Mouse (Mus musculus): ENCODE results near the gene Tmem203. TPM values are rescaled to one million over a fixed set of nuclear protein-coding genes. Genes with fewer than 3 reads are reported as not detected.
A peak's percentile ranks its signal among the peaks of the same experiment; 100 is the strongest.

Tmem203 gene
- 10 to 100 TPM; 16.9 to 18.1 TPM for total RNA-seq (2021)

DNA sequence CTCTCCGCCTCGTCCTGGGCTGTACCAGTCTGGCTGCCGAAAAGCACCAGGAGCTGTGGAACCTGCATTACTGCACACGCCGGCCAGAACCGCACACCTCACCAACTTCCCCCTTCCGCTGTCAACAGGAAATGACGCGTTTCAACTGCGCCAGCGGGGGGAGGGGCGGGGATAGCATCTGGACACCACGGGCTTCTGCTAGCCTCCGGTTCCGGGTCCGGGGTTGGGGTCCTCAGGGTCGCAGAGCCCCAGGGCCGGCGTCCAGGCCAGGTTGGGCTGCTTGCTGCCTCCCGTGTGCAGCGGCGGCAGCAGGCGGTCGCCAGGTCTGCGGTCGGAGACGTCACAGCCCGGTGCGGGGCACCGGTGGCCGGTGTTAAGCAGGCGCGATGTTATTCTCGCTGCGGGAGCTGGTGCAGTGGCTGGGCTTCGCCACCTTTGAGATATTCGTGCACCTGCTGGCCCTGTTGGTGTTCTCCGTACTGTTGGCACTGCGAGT is at the start of gene Tmem203:
Gene Tmem203 (plus strand): TSS at position 156 of the 496 bp plus-strand sequence.
- peak; percentile 88 for DNase-seq

DNA sequence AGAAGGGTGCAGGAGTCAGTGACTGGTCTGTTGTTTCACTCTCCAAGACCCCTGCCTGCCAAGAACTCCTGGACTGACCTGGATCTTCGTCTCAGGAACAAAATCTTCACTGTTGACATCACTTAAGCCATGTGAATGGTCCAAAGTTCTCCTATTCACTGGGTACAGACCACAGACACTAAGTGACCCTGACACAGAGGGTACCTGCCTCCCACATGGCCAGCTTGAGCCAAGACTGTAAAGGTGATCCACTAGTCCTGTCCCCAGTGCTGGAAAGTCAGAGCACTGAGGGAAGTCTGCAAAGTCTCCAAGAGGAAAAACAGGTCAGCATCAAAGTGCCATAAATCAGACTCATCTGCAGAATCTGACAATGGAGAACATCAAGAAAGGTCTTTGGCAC is 47.6 kb upstream of the Tmem203 start:
- DNase-seq, result no peak

DNA sequence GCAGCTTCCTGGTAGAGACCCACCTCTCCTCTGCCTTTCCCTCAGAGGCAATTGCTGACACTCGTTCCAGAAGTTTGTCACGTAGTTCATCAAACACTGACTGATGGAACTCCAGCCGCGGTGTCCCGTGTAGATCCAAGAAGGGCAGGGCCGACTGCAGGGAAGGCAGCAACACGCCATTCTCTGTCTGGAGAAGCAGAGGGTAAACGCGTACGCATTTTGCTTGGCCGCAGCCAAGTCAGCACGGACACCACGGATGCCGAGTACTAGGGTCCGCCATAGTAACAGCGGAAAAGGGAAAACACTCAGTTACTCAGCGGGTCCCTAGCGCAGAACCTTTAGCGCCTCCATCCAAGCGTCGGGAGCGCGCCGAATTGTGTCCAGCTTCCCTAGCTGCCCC is 44.6 kb upstream of the Tmem203 start:
- no peak for DNase-seq

DNA sequence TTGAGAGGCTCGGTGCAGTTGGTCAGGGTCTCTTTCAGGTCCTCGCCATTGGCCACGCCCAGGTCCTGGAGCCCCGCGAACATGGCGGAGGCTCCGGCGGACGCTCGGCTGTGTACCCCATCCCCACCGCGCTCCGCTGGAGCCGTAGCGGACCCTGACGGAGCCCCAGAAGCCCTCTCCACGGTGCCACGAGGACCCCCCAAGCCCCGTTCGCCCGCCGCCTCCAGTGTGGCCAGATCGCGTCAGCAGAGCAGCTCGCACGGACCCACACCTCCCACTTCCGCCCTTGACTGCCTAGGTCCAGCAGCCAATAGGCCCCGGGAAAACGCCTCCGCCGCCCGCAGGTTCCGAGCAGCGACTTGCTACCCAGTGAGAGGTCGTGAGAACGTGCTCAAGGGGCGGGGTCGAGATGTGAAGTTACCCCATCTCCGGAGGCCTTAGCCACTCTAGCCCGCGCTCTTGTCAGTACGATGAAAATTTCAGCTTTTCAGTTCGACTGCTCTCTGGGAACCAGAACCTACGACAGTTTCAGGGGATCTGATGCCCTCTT is 44.0 kb upstream of the Tmem203 start, which contains the start of gene Nelfb:
Gene Nelfb (minus strand): TSS at position 369 of the 550 bp plus-strand sequence.
- DNase-seq, result peak; percentile 94

DNA sequence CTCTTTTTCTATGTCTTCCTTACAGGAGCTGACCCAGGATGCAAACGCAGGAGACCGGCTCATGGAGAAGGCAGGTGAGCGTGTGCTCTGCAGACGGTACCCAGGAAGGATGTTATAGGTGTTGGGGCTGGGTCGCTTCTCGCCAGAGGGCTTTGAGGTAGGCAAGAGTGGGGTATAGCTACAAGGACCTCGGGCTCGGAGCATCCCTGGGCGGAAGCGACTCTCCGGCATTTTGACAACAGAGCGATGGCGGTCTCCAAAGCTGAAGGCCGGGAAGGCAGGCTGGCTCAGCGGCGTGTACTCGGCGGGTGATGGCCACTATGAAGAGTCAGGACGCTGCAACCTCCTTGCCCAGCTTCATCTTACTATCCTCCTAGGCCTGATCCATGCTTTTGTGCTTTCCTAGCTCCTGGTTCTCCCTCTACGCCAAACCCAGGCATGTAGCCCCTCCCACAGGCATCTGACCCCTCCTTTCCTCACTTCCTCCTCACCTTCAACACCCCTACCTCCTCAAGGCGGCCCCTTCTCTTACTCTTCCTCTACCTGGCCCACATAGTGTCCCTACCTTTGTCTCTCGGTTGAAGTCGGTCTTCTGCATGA is 41.9 kb upstream of the Tmem203 start:
- no peak for DNase-seq

DNA sequence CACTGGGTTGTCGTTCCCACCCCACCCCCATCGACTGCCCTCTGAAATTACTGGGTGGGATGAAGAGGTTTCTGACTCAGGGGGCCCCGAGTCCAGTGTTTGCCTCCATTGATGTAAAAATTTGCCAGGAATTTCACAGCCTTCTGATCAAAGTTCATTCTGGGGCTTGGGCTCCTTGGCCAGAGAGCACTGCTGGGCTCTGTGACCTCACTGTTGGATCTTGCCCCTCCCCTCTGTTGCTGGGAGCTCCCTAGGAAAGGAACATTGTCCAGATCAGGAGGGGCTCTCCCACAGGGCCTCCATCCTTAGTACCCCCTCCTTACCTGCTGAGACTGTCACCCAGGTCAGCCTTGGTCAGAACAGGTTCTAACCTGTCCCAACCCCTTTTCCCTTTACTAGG is 40.8 kb upstream of the Tmem203 start, which contains the start of gene Stpg3:
Gene Stpg3 (minus strand): TSS at position 194 of the 400 bp plus-strand sequence.
- DNase-seq, result no peak

DNA sequence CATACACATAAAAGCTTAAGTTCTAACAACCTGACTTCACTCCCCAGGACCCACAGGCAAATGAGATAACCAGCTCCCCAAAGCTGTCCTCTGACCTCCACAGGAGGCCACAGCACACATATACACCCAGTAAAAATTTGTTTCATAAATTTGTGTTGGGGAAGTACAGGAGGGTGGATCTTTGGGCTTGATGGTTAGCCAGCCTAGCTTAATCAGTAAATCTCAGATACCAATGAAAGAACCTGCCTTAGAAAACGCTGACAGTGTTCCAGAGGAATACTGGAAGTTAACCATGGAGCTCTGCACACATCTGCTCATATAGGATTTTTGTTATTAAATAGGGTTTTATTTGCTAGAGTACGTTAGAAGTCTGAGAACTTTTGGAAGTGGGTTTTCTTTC is 37.6 kb upstream of the Tmem203 start:
- DNase-seq, result no peak

DNA sequence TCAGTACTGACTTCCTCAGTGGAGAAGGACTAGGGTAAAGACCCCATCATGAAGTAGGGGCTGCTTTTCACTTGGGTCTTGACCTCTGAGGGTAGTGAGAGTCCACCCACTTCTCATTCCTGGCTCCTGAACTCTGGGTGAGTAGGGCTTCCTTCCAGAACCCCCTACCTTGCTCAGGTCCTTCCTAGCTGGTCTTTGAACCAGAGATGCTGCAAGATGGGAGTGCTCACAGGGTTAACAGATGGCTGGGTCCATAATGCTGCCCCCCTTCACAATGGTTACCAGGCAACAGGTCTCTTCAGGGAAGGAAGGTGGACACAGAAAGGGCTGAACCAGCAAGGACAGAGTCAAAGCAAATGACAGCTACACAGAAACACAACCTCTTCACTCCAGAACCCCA is 36.8 kb upstream of the Tmem203 start, which contains the start of gene Fam166a:
Gene Fam166a (plus strand): TSS at position 301 of the 400 bp plus-strand sequence.
- DNase-seq, result no peak

DNA sequence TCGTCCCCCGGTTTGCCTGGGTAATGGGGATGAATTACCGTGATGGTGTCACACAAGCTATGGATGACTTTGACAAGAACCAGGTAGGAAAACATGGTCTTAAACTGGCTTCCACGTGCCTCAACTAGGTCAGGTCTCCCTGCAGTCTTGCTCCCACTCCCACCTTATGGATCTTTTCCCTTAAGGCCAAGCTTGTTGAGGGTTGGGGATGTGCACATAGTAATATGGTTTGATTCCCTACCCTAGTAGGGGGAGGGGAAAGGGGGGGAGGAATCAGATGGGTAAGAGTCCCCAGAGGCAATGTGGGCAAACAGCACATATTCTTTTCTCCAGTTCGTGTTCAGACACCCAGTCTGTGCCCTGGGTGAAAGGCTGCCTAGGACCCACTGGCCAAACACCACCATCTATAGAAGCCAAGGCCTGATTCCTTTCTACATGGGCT is 33.9 kb upstream of the Tmem203 start:
- DNase-seq, result no peak

DNA sequence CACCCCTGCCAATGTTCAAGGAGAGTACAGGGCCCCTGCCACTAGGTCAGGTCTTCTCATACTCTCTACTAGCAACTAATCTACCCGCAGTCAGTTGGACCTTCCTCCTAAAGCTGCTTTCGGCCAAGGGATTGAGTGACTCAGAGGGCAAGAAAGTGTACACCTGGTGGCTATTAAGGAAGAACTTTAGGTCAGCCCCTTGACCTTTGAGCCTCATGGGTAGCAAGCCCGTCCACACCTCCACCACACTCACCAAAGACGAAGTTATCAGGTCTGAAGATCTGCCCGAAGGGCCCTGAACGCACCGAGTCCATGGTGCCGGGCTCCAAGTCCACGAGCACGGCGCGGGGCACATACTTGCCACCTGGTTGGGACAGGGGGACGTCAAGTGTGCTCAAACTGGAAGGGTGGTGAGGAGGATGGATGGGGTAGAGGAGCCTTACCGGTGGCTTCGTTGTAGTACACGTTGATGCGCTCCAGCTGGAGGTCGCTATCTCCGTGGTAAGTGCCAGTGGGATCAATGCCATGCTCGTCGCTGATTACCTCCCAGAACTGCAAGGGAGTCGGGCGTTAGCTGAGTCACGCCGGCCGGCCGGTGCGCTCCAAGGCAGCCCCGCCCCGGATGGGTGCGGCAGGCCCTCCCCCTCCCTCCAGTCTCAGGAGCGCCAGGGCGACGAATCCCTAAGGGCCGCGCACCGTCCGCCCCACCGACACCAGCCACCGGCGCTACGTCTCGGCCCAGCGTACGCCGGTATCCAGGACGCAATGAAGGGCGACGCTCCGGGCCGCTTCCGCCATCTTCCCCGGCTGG is 31.4 kb upstream of the Tmem203 start:
- peak; percentile 88 for DNase-seq

DNA sequence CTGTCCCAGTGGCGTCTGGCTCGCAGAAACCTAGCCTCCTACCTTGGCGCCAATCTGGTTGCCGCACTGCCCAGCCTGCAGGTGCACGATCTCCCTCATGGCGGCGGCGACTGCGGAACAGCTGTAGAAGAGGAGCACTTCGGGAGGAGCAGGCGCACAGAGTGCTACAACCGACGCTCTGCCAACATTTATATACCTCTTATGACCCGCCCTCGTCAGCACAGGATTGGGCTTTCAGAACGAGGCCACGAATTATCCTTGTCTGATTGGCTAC is 30.8 kb upstream of the Tmem203 start, which contains the start of gene Tubb4b:
Gene Tubb4b (minus strand): TSS at position 211 of the 274 bp plus-strand sequence.
- no peak for DNase-seq

DNA sequence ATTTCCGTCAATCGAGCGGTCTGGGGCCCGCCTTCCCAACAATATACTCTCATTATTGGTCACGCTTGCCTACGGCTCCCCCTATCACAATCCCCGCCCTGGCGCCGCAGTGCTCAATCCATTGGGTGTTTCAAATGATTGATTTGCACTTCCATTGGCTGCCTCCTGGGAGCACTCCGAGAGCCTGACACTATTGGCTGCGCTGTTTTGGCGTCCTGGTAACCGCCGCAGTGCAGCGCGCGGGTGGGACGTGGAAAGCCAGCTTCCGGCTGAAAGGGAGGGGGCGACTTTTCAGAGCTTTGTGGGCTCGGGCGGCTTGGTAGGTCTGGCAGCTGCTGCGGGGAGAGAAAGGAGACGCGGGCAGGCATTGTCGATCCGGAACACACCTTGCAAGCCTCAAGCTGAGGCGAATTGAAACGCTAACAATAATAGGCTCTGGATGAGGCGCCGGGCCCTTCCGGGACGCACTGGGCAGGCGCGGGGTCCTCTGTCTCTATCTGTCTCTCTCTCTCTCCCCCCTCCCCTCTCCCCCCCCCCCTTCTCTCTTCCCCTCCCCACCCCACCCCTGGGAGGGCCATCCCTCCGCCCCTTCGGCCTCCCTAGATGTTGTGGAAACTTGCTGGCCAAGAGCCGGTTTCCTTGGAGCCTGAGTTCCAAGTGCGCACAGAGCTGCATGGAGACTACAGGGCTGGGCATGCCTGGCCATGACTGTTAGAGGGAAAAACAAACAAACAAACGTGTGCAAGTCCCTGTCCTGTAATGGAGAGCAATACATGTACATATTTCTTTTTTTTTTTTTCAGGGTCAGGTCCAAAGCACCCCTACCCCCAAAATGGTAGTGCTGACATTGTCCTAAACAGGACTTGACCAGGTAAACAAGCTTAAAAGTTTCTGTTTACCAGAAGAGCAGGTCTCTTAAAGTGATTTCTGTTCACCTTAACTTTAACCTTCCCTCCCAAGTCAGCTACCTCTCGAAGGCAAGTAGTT is 30.2 kb upstream of the Tmem203 start:
- DNase-seq, result peak; percentile 98

DNA sequence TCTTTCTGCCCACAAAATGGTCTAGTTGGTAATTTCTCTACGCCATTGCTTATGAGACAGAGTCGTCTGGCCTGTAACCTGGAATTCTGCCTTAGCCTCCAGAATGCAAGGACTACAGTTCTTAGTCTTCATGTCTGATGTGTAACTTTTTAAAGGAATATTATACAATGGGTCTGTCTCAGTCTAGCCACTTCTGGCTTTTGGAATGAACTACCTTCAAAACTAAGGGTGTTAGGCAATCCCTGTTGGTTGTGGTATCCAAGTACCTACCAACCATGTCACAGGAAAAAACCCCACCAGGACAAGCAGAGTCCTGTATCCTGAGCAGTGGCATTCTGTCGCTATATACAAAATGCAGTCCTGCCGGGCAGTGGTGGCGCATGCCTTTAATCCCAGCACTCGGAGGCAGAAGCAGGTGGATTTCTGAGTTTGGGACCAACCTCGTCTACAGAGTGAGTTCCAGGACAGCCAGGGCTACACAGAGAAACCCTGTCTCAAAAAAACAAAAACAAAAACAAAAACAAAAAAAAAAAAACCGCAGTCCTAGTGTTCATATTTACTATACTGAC is 29.3 kb upstream of the Tmem203 start:
- DNase-seq, result no peak

DNA sequence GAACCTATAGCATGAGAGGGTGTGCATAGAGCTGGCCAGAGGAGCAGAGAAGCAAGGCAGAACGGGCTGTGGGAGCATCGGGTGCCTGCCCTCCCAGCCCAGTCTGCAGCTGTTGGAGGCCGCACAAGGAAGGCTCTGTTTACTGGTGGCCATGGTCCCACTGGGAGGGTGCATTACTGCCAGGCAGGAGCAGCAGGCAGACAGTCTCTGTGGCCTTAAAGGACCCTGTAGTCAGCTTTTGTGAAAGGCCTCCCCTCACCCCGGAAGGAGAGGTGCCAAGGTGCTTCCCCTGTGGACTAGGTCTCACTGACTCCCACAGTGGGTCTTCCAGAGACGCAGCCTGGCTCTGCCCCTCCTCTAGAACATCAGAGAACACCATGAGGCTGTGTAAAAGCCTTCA is 28.4 kb upstream of the Tmem203 start:
- DNase-seq, result no peak

DNA sequence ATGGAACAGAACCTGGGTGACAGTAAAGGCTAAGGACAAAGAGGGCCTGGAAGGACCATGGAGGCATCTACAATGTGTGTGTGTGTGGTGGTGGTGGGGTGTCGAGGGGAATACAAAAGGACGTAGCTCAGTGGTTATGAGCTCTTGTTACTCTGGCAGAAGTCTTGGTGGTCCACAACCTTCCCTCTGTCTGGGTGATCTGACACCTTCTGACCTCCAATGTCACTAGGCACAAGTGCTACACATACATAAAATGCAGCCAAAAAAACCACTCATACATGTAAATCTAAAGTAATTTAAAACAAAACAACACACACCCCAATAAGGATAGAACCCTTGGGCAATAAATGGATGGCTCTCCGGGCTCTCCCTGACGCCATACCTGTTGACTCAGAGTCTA is 27.8 kb upstream of the Tmem203 start:
- DNase-seq, result no peak

DNA sequence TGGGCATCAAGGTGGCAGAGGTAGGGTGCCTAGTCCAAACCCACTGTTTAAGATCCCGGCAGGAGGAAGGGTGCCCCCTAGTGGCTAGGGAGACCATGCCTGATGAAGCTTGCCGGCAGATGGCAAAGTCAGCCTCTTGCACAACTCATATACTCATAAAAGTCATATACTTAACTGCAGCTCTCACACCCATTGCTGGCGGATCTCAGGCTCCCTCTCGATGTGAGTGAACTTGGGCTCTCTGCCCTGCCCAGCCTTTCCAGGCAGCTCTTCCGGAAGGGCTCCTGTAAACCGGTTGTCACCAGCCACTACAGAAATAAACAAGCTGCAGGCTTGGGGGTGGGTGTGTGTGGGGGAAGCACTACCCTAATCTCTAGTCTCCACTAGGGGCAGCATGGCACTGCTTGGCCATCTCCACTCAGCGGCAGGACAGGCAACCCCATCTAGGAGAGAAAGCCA is 26.8 kb upstream of the Tmem203 start:
- DNase-seq, result peak; percentile 89

DNA sequence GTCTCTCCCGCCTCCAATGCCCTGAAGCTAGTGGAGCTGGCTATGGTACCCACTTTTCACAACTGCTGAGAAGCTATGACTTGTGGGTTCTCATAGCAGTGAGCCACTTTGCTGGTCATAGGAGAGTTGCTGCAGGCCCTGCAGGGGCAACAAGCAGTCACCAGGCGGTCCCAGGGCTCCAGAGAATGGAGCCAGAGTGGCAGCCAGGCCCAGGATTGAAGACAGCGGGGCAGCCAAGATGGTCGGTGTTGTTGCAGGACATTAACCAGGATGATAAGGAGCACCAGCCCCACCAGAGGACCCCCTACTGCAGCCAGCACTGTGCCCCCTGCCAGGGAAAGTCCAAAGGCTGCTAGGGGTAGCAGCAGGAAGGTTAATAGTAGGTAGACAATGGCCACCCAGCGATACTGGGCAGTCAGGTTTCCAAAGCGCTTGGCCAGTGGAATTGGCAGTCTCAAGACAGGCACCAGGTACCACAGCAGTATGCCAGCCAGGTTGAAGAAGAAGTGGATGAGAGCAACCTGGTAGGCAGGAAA is 26.2 kb upstream of the Tmem203 start:
- DNase-seq, result no peak

DNA sequence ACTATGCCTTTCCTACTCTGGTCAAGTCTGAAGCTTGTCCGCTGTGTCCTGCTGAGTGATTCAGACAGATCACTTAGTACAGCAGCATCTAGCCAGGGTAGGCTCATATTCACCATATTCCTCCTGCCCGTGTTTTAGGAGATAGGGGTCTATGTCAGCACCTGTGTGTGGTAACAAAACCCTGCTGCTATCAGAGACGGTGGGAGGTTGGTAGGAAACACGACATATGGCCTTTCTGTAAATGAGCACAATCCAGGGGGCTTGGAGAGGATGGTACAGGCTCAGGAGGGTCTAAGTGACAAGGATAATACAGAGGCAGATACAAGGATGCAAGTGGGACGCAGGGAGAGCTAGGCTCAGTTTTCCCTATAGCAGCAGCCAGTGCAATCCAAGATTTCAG is 25.7 kb upstream of the Tmem203 start:
- DNase-seq, result no peak

DNA sequence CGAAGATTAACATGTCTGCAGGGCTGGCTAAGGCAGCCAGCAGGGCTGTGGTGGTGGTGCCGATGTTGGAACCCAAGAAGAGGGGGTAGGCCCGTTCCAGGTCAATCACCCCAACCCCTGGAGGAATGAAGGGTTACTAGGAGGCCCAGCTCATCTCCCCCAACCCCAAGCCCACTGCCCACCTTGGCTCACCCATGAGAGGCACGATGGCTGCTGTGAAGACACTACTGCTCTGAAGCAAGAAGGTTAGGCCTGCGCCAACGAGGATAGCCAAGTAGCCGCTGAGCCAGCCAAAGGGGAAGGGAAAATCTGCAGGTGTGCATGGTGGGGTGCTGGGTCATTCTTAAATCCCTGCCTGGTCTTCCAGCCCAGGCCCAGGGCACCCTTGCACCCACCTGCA is 24.7 kb upstream of the Tmem203 start:
- DNase-seq, result no peak

DNA sequence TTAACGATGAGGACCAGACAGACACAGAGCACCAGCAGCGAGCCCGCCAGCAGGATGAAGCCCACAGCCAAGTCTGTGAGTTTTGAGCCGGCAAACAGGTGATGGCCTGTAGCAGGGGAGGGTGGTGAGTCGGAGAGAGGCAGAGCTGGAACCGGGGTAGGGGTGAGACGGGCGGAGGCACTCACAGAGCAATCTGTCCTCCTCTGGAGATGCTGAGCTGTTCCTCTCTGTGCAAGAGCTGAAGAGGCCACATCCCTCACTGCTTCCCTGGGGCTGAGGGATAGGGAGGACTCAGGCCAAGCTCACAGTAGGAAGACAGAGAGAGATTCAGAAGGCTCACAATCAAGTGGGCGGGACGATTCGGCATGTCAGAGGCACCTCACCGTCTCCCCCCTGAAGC is 24.2 kb upstream of the Tmem203 start:
- no peak for DNase-seq

DNA sequence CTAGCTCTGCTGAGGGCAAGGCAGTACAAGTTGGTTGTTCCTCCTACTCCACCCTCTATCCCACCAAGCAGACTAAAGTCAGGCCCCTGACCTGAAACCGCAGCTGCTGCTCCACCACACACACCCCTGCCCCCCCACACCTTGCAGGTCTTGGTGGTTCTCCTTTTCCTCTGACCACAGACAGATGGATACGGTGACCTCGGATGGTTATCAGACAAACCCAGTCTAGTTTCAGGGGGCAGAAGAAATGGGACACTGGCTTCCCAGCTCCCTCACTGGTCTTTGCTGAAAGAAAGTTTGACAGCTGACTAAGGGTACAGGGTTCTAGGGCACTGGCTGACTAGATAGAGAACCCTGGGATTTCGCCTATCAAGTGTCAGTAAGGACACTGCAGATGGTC is 21.8 kb upstream of the Tmem203 start:
- DNase-seq, result no peak

DNA sequence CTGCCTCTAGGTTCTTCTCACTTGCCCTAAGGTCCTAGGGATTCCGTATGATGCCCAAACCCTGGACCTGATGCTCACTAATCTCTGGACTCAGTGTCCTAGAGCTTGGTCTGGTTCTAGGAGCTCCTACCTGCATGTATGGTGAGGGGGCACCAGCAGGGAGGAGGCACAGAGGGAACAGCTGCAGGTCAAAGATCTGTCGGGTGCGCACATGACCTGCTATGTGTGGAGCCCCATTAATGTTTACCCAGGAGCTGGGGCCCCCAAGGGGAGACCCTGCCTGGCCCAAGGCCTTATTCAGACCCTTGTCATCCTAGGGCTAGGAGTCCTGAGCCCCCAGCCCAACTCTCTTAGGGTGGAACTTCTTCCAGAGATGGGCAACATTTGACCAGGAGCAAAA is 21.2 kb upstream of the Tmem203 start, which contains the start of gene Slc34a3:
Gene Slc34a3 (minus strand): TSS at position 315 of the 400 bp plus-strand sequence.
- DNase-seq, result no peak
